Mouse (Mus musculus): ENCODE measurements at regions not wholly inside any gene's neighbourhood (a gene's known extent, or its start where the extent isn't known, plus 50 kb on each side); places are given as distances from the start of the nearest gene placed in this dataset.

- no peak for DNase-seq (ENCODE audit: low read depth, low spot score)
These were observed 85.2 kb upstream of the Col24a1 start for GRCm38 (mm10) chr3:145207071-145207470.

- no peak for DNase-seq (ENCODE audit: low read depth, low spot score)
These were observed 82.1 kb upstream of the Col24a1 start for GRCm38 (mm10) chr3:145210166-145210565.

DNA sequence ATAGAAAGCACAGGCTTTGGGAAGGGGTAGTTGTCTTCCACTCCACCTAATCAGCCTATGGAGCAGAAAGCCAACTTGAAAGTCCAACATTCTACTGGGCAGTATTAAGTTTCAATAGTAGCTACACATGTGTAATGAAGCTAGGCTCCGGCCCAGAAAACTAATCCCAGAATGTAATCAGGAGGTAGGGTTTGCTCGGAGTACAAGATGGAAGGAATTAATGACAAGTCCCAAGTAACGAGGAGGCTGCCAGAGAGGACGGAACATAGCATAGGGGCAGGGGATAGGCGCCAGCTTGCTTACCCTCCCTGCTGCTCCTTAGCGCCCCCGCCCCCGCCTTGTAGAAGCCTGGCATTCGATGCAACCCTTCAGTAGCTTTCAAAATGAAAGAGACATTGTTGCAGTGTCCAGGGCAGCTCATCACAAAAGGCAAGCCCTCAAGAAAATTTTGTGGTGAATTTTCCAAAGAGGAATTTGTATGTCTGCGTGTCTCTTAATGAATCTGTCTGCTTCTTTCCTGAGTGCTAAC is 75.2 kb upstream of the Col24a1 start:
- no peak for DNase-seq (ENCODE audit: low read depth, low spot score)

- DNase-seq (ENCODE audit: low read depth, low spot score), result no peak
These were observed 69.3 kb upstream of the Col24a1 start for GRCm38 (mm10) chr3:145222922-145223321.

DNA sequence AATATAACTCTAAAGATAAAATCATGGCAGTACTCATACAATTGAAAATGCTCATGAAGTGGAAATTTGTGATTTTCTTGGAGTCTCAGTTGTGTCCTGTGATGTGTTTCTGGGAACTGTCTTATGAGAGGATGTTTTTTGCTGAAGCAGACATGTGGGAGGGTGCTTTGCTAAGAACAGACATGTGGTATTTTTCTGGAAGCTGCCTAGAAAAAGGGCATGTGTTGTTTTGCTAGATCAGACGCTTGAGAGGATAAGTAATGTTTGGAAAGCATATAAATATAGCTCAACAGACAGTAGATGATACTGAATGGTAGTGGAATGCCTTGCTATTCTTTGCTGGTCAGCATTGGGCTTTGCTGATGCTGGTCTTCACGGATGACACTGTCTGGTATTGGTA is 68.2 kb upstream of the Col24a1 start:
- peak; percentile 48 for DNase-seq (ENCODE audit: low read depth, low spot score)

GRCm38 (mm10) chr3:145230721-145231120 is 61.6 kb upstream of the Col24a1 start:
- DNase-seq (ENCODE audit: low read depth, low spot score), result no peak

DNA sequence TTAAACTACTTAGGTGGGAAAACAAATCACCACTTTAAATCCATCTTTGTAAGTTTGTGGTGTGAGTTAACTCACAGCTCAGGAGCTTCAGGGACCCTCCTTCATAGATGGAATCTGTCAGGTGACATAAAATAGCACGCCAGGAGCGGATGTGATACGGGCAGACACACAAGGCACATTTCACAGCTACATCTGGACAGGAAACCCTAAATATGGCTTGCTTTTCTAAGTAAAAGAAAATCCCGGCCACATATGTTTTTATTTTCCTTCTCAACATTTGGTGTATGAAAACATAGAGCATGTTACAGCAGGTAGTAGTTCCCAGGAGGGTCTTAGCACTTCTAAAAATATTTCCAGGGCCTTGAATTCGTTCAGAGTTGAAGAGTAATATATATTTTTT is 50.1 kb upstream of the Col24a1 start:
- no peak for DNase-seq (ENCODE audit: low read depth, low spot score)
